In genomic region chr5:36291191-36291590, GRCm38 (mm10) we compare ENCODE assay signal across 8 mouse cellular contexts.
DNase-seq lines count a peak whose midpoint lies in the region; ATAC-seq and TF ChIP-seq lines count a peak whose summit lies in the region.

No protein-coding gene starts in this region.

- H3K27ac ChIP-seq in intestine, postnatal 0 days (ENCODE audit: low read depth, low read length) = no peak overlapping the region
- no peak overlapping the region for H3K27ac ChIP-seq in intestine, embryonic 16.5 days (ENCODE audit: low read length)
- H3K27ac ChIP-seq in ES-Bruce4 (ENCODE audit: insufficient read depth, low read length) = no peak overlapping the region

- peak; percentile 21 for DNase-seq in embryo, embryonic 9.5 days (ENCODE audit: extremely low spot score)
- no peak for DNase-seq in layer of hippocampus, adult 9-10 months (ENCODE audit: low spot score)
- no peak for DNase-seq in heart, postnatal 25 days (ENCODE audit: low spot score)
- DNase-seq in right cerebral cortex, postnatal 14 days = no peak

- ATAC-seq in intestine, postnatal 0 days = no peak
- no peak for ATAC-seq in intestine, embryonic 16.5 days
- ATAC-seq in neutrophil, adult 5-6 weeks (ENCODE audit: extremely low read depth, insufficient number of reproducible peaks, low FRiP score, poor library complexity, severe bottlenecking) = 0 out of 2 replicates have a peak, but pooled peaks have one; percentile 28

- no peaks in the 10 kb centered on the region for H3K27me3 ChIP-seq in intestine, postnatal 0 days (replicated peaks; ENCODE audit: control insufficient read depth, insufficient read depth, low read length)
- no peaks in the 10 kb centered on the region for H3K27me3 ChIP-seq in intestine, embryonic 16.5 days (replicated peaks; ENCODE audit: control insufficient read depth, insufficient read depth, low read length)
- H3K27me3 ChIP-seq in ES-Bruce4 (ENCODE audit: control insufficient read depth, insufficient read depth, low read length, poor library complexity, severe bottlenecking) = no peaks in the 10 kb centered on the region

- no peaks in the 10 kb centered on the region for H3K9me3 ChIP-seq in intestine, postnatal 0 days (ENCODE audit: control insufficient read depth)
- no peaks in the 10 kb centered on the region for H3K9me3 ChIP-seq in intestine, embryonic 16.5 days (ENCODE audit: control insufficient read depth, low read length)
- no peaks in the 10 kb centered on the region for H3K9me3 ChIP-seq in ES-Bruce4 (replicated peaks; ENCODE audit: control insufficient read depth, insufficient read depth, low read length, poor library complexity, severe bottlenecking)

- WGBS in intestine, postnatal 0 days = 58% methylated on average over 5 of the region's 5 CpGs
- WGBS in intestine, embryonic 16.5 days = 57% methylated on average over 5 of the region's 5 CpGs

- no peak overlapping the region for H3K4me3 ChIP-seq in intestine, postnatal 0 days (ENCODE audit: low read depth, low read length)
- H3K4me3 ChIP-seq in intestine, embryonic 16.5 days (ENCODE audit: low read length) = no peak overlapping the region
- H3K4me3 ChIP-seq in ES-Bruce4 (ENCODE audit: low read depth, low read length) = no peak overlapping the region

- no peak for TF ChIP-seq EP300 in ES-Bruce4 (IDR thresholded peaks at IDR 0.05; ENCODE audit: insufficient read depth, low read depth, low read length)

- intact Hi-C loops in heart, postnatal 25 days (cut with DNase I) = no loop called here

- TF ChIP-seq CTCF in intestine, postnatal 0 days (IDR thresholded peaks at IDR 0.05; ENCODE audit: low read depth) = peak; percentile 61
- peak; percentile 52 for TF ChIP-seq CTCF in ES-Bruce4 (IDR thresholded peaks at IDR 0.05; ENCODE audit: low read depth, low read length)

- no peak overlapping the region for H3K4me2 ChIP-seq in intestine, postnatal 0 days (replicated peaks; ENCODE audit: low read depth)
- no peak overlapping the region for H3K4me2 ChIP-seq in intestine, embryonic 16.5 days (ENCODE audit: low read depth, low read length)

- TF ChIP-seq POLR2A in ES-Bruce4 (IDR thresholded peaks at IDR 0.05; ENCODE audit: insufficient read depth, low read length) = no peak

- no peak overlapping the region for H3K9ac ChIP-seq in intestine, postnatal 0 days (ENCODE audit: low read depth, low read length)
- no peak overlapping the region for H3K9ac ChIP-seq in intestine, embryonic 16.5 days (ENCODE audit: low read depth, low read length)
- no peak overlapping the region for H3K9ac ChIP-seq in ES-Bruce4 (ENCODE audit: low read depth, poor library complexity, severe bottlenecking)

- no peaks in the 10 kb centered on the region for H3K4me1 ChIP-seq in intestine, postnatal 0 days (replicated peaks; ENCODE audit: control insufficient read depth, insufficient read depth, low read length)
- no peaks in the 10 kb centered on the region for H3K4me1 ChIP-seq in intestine, embryonic 16.5 days (ENCODE audit: control insufficient read depth, insufficient read depth, low read length)
- H3K4me1 ChIP-seq in ES-Bruce4 (ENCODE audit: control insufficient read depth, insufficient read depth, low read length) = no peaks in the 10 kb centered on the region

- no peaks in the 10 kb centered on the region for H3K36me3 ChIP-seq in intestine, postnatal 0 days (ENCODE audit: control insufficient read depth, insufficient read depth)
- H3K36me3 ChIP-seq in intestine, embryonic 16.5 days (ENCODE audit: control insufficient read depth, insufficient read depth, low read length) = no peaks in the 10 kb centered on the region
- no peaks in the 10 kb centered on the region for H3K36me3 ChIP-seq in ES-Bruce4 (ENCODE audit: control insufficient read depth, insufficient read depth, low read length, poor library complexity, severe bottlenecking)
